ENCODE assay signal across 8 mouse cellular contexts in the genomic region with DNA sequence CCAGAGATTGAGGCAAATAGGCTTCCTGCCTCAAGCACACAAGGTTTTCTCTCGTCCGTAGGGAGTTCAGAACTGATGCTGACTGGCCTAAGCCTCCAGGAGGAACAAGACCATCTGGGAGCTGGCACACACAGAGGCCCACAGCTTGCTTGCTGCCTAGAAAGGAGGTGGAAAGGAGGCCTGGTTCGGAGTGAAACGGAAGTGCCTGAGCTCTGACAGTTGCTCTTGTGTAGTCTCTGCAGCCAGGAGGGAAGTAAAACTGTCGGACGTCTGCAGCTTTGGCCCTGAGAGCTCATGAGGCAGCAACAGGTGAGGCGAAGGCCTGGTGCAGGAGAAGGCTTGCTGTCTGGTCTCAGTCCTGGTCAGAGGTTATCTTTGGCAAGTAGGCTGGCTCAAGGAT. TPM values are rescaled to one million over a fixed set of nuclear protein-coding genes. Genes with fewer than 3 reads are reported as not detected.
DNase-seq lines count a peak whose midpoint lies in the region; ATAC-seq and TF ChIP-seq lines count a peak whose summit lies in the region.

Gene Fchsd2 (plus strand): TSS at position 246 of the 400 bp plus-strand sequence.

- peaks cover 0 to 7% of the 10 kb centered on the region in 2 experiments; a peak in 2 of 4 replicates for H3K4me1 ChIP-seq in ES-E14 (ENCODE audit: control insufficient read depth in 2 of 2, insufficient read depth in 2 of 2, low read length in 2 of 2, poor library complexity in 1 of 2)
- no peaks in the 10 kb centered on the region for H3K4me1 ChIP-seq in embryonic facial prominence, embryonic 15.5 days
- no peaks in the 10 kb centered on the region for H3K4me1 ChIP-seq in midbrain, embryonic 13.5 days (replicated peaks)

- H3K9me3 ChIP-seq in ES-E14 (ENCODE audit: control insufficient read depth, insufficient read depth, low read depth, low read length), result no peaks in the 10 kb centered on the region
- no peaks in the 10 kb centered on the region for H3K9me3 ChIP-seq in embryonic facial prominence, embryonic 15.5 days (replicated peaks)
- no peaks in the 10 kb centered on the region for H3K9me3 ChIP-seq in midbrain, embryonic 13.5 days

- H3K27ac ChIP-seq in ES-E14 (ENCODE audit: insufficient read depth, low read depth, low read length, poor library complexity, severe bottlenecking), result no peak within 1 kb of the TSS
- no peak within 1 kb of the TSS for H3K27ac ChIP-seq in embryonic facial prominence, embryonic 15.5 days (replicated peaks)
- no peak within 1 kb of the TSS for H3K27ac ChIP-seq in midbrain, embryonic 13.5 days

- H3K27me3 ChIP-seq in embryonic facial prominence, embryonic 15.5 days, result no peaks in the 10 kb centered on the region
- H3K27me3 ChIP-seq in midbrain, embryonic 13.5 days, result no peaks in the 10 kb centered on the region

- WGBS in embryonic facial prominence, embryonic 15.5 days, result 64% methylated on average over 7 of the region's 7 CpGs
- 81% methylated on average over 7 of the region's 7 CpGs for WGBS in midbrain, embryonic 13.5 days

- DNase-seq in cerebellum, adult 11-12 months, result peak; percentile 58
- DNase-seq in cerebellum, postnatal 4 days (ENCODE audit: low spot score in 2 of 2), result no peak
- no peak for DNase-seq in ES-E14 (ENCODE audit: low read depth, low spot score)
- no peak for DNase-seq in heart, postnatal 4 days
- DNase-seq in left cerebral cortex, postnatal 14 days (ENCODE audit: low spot score in 2 of 2), result peak; percentile 28 to 30
- peak; percentile 70 for DNase-seq in thymus, postnatal 14 days

- no peak within 1 kb of the TSS for H3K9ac ChIP-seq in ES-E14 (ENCODE audit: insufficient read depth, low read depth, low read length, poor library complexity, severe bottlenecking)
- H3K9ac ChIP-seq in embryonic facial prominence, embryonic 15.5 days, result no peak within 1 kb of the TSS
- no peak within 1 kb of the TSS for H3K9ac ChIP-seq in midbrain, embryonic 13.5 days (replicated peaks)

- H3K4me2 ChIP-seq in embryonic facial prominence, embryonic 15.5 days (replicated peaks), result no peak within 1 kb of the TSS
- H3K4me2 ChIP-seq in midbrain, embryonic 13.5 days (replicated peaks), result no peak within 1 kb of the TSS

- H3K36me3 ChIP-seq in ES-E14 (ENCODE audit: control insufficient read depth, insufficient read depth, low read length, poor library complexity, severe bottlenecking), result no peaks in the 10 kb centered on the region
- no peaks in the 10 kb centered on the region for H3K36me3 ChIP-seq in embryonic facial prominence, embryonic 15.5 days
- no peaks in the 10 kb centered on the region for H3K36me3 ChIP-seq in midbrain, embryonic 13.5 days

- in situ Hi-C loops in ES-E14 (cut with MboI; ENCODE audit: low sequenced_read_pairs in 2 of 2, unreplicated experiment in 2 of 2), result no loop called here

- no peak for ATAC-seq in embryonic facial prominence, embryonic 15.5 days (ENCODE audit: insufficient number of reproducible peaks, low FRiP score, low TSS enrichment, low read depth)
- no peak for ATAC-seq in midbrain, embryonic 13.5 days

- H3K4me3 ChIP-seq in ES-E14 (ENCODE audit: insufficient read depth in 1 of 2, low read depth in 1 of 2, low read length in 2 of 2, poor library complexity in 1 of 2, severe bottlenecking in 1 of 2), result no peak within 1 kb of the TSS
- no peak within 1 kb of the TSS for H3K4me3 ChIP-seq in embryonic facial prominence, embryonic 15.5 days (replicated peaks)
- H3K4me3 ChIP-seq in midbrain, embryonic 13.5 days (replicated peaks), result no peak within 1 kb of the TSS

- intact Hi-C loops in left cerebral cortex, postnatal 14 days (cut with DNase I), result no loop called here

TF ChIP-seq in ES-E14, 5 proteins besides CTCF, POLR2A, EP300 and RAD21:
- TF ChIP-seq ZC3H11A (IDR thresholded peaks at IDR 0.05; ENCODE audit: borderline replicate concordance, low read depth, low read length) (no peak), ZNF384 (IDR thresholded peaks at IDR 0.05; ENCODE audit: low read depth, low read length) (no peak), MAFK (IDR thresholded peaks at IDR 0.05; ENCODE audit: insufficient read depth, low read depth, low read length) (no peak), HCFC1 (IDR thresholded peaks at IDR 0.05; ENCODE audit: borderline replicate concordance, insufficient read depth, low read length) (no peak), CHD2 (IDR thresholded peaks at IDR 0.05; ENCODE audit: low read depth, low read length) (no peak)

RNA-seq across cellular contexts. Expression of gene Fchsd2, which starts in this region (rescaled TPM):
- total RNA-seq in ES-E14 (2012; rRNA removed), result 10.7 and 11.1 TPM in 2 replicates
- 19.6 and 21.9 TPM in 2 replicates for polyA plus RNA-seq in embryonic facial prominence, embryonic 15.5 days (2015; fragmentation: Nextera tagmentation; extraction: Ambion mirVana)
- total RNA-seq in heart, postnatal 4 days (2021), result 10 to 100 TPM; 20.4 to 22.1 TPM
- 10 to 100 TPM; 45.1 to 51.7 TPM for total RNA-seq in left cerebral cortex, postnatal 14 days (2021)
- 37.5 and 38.2 TPM in 2 replicates for polyA plus RNA-seq in midbrain, embryonic 13.5 days (2015; fragmentation: Nextera tagmentation; extraction: Ambion mirVana)

Comparison
In these comparisons a context has a peak if more than half of its experiments do, and no peak if none do; other contexts are left out.
1. DNase-seq: peak in cerebellum, adult 11-12 months (single experiment), left cerebral cortex, postnatal 14 days (2 of 2) and thymus, postnatal 14 days (single experiment); none in cerebellum, postnatal 4 days (0 of 2), ES-E14 (single experiment) and heart, postnatal 4 days (single experiment).